Mouse (Mus musculus) small intestine, adult 2 months (tissue): Measurements from ENCODE around the gene Paip2b.

Source experiments
- CTCF ChIP-seq: fragments of 200-500 bp; IDR thresholded peaks from 2 replicates; pipeline ENCODE4 v1.5.1; 2012; ENCODE audit warnings: low read depth, mild to moderate bottlenecking, control low read depth, inconsistent platforms, low read length, moderate library complexity, mixed read lengths; ENCODE audit not compliant: insufficient replicate concordance, insufficient read length; ENCODE audit errors: extremely low read depth
- POLR2A ChIP-seq: fragments of 200-500 bp; IDR thresholded peaks from 2 replicates; pipeline ENCODE4 v1.6.1; 2012; ENCODE audit warnings: low read depth, mild to moderate bottlenecking, control low read depth, inconsistent platforms, low read length, moderate library complexity

DNA sequence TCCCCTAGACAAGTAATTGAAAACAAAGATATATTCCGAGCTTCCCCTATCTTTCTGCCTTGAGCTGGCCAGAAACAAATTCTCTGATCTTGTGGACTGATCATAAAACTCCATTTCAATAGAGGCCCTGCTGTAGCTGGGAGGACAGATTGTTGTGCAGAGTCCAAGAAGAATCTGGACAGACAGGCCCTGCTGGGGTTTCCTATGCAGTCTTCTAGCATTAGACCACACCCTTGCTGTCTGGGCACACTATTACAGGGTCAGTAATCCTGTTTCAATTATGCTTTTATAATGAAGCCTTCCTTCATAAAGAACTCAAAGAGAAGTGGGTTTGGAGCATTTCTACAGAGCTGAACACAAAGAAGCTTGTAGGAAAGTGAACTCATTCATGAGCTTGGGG, 12.5 kb downstream of the Paip2b start:
- TF ChIP-seq POLR2A: no peak
- TF ChIP-seq CTCF: no peak
